Mouse (Mus musculus) small intestine, adult 2 months (tissue): ENCODE measurements at regions not wholly inside any gene's neighbourhood (a gene's known extent, or its start where the extent isn't known, plus 50 kb on each side); places are given as distances from the start of the nearest gene placed in this dataset.

Source experiments
- CTCF ChIP-seq: fragments of 200-500 bp; IDR thresholded peaks from 2 replicates; pipeline ENCODE4 v1.5.1; 2012; ENCODE audit warnings: low read depth, mild to moderate bottlenecking, control low read depth, inconsistent platforms, low read length, moderate library complexity, mixed read lengths; ENCODE audit not compliant: insufficient replicate concordance, insufficient read length; ENCODE audit errors: extremely low read depth
- POLR2A ChIP-seq: fragments of 200-500 bp; IDR thresholded peaks from 2 replicates; pipeline ENCODE4 v1.6.1; 2012; ENCODE audit warnings: low read depth, mild to moderate bottlenecking, control low read depth, inconsistent platforms, low read length, moderate library complexity

DNA sequence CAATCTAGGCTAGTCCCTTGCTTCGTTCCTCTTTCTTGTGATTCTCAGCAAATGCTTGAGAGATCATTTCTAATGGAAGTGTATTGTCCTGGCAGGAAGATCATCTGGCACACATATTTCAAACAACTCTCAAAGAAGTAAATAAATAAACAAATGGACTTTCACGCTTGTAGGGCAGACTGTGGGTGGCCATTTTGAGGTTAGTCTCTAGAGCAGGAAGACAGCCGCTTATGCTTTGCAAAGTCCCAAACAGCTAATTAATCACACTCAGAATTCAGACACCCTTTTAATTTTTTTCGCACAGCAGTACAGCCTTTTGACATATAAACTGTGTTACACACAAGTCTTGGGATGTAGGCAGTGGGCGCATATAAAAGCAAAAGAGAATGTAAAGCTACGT is 451.1 kb downstream of the Gm11232 start:
- TF ChIP-seq CTCF (no peak), POLR2A (no peak)
